Mouse (Mus musculus) olfactory bulb, adult 2 months (tissue): ENCODE measurements around the gene Hnrnpul1.

Experiments
- CTCF ChIP-seq: fragments of 200-500 bp; IDR thresholded peaks from 2 replicates; pipeline ENCODE4 v1.5.1; 2012; ENCODE audit warnings: low read depth, mild to moderate bottlenecking, low read length, moderate library complexity; ENCODE audit not compliant: insufficient read depth
- POLR2A ChIP-seq: fragments of 200-500 bp; IDR thresholded peaks from 2 replicates; pipeline ENCODE4 v1.6.1; 2012; ENCODE audit warnings: mild to moderate bottlenecking, low read depth, low read length, moderate library complexity; ENCODE audit not compliant: insufficient read depth

- TF ChIP-seq POLR2A (no peak), CTCF (no peak)
These were observed 54.7 kb downstream of the Hnrnpul1 start for GRCm38 (mm10) chr7:25699851-25700250.
